Mouse (Mus musculus) forebrain, embryonic 12.5 days (tissue): ENCODE measurements around the gene Fthl17f. TPM values are rescaled to one million over a fixed set of nuclear protein-coding genes. Genes with fewer than 3 reads are reported as not detected.

Source experiments
- polyA plus RNA-seq: library from polyadenylated mRNA; unstranded; fragments of >200 nt; fragmentation: Nextera tagmentation; extraction: Ambion mirVana; gene quantifications from 2 replicates; pipeline ENCODE4 v1.2.1, GENCODE M21; 2016

Fthl17f gene
- polyA plus RNA-seq, 1 experiment from 2014 or later: not detected

Other genes starting within 250 kb of the Fthl17f start
- not detected in 2 replicates for gene Gm6592, start 219.0 kb upstream of the Fthl17f start, polyA plus RNA-seq
- gene Gm5751, start 188.8 kb upstream of the Fthl17f start, polyA plus RNA-seq: not detected in 2 replicates
- gene B630019K06Rik, start 170.6 kb upstream of the Fthl17f start, polyA plus RNA-seq: 9.4 and 9.7 TPM in 2 replicates
- gene Fthl17b, start 100.0 kb upstream of the Fthl17f start, polyA plus RNA-seq: not detected in 2 replicates
- not detected in 2 replicates for gene Fthl17c, start 86.5 kb upstream of the Fthl17f start, polyA plus RNA-seq
- gene Fthl17d, start 76.3 kb upstream of the Fthl17f start, polyA plus RNA-seq: not detected in 2 replicates
- gene Fthl17e, start 29.5 kb upstream of the Fthl17f start, polyA plus RNA-seq: not detected in 2 replicates
- gene 4930402K13Rik, start 41.5 kb downstream of the Fthl17f start, polyA plus RNA-seq: not detected in 2 replicates
- 2.5 and 2.8 TPM in 2 replicates for gene Lancl3, start 136.9 kb downstream of the Fthl17f start, polyA plus RNA-seq
- 0.29 and 0.33 TPM in 2 replicates for gene Gm14862, start 193.9 kb downstream of the Fthl17f start, polyA plus RNA-seq
- 3.9 and 4.2 TPM in 2 replicates for gene Xk, start 209.7 kb downstream of the Fthl17f start, polyA plus RNA-seq
- 0.83 TPM in 1 of 2 replicates, not detected in the other for gene H2al1m, start 220.7 kb downstream of the Fthl17f start, polyA plus RNA-seq